Mouse (Mus musculus) midbrain, embryonic 10.5 days (tissue): ENCODE results near the gene Tgm3. TPM values are rescaled to one million over a fixed set of nuclear protein-coding genes. Genes with fewer than 3 reads are reported as not detected.

Experiments used
- microRNA-seq: library from miRNA; unstranded; fragments of <30 nt; microRNA quantifications from one replicate; pipeline ENCODE4, GENCODE M21; 2017
- polyA plus RNA-seq: library from polyadenylated mRNA; unstranded; fragments of >200 nt; fragmentation: Nextera tagmentation; extraction: Ambion mirVana; gene quantifications from 2 replicates; pipeline ENCODE4 v1.2.1, GENCODE M21; 2016

Gene Tgm3
- polyA plus RNA-seq, 1 experiment from 2014 or later = not detected

Small RNAs within 50 kb of the gene (microRNA-seq; reads per million reads assigned to microRNA genes)
- gene Mir6339 = not detected

Other genes starting within 250 kb of the Tgm3 start
- 11.8 and 12.0 TPM in 2 replicates for gene Stk35, start 211.8 kb upstream of the Tgm3 start, polyA plus RNA-seq
- not detected in 2 replicates for gene Tgm6, start 100.1 kb downstream of the Tgm3 start, polyA plus RNA-seq
- 859 and 934 TPM in 2 replicates for gene Snrpb, start 167.1 kb downstream of the Tgm3 start, polyA plus RNA-seq
- not detected in 2 replicates for gene Tmc2, start 182.8 kb downstream of the Tgm3 start, polyA plus RNA-seq